Mouse (Mus musculus) heart, embryonic 11.5 days (tissue): ENCODE data around the gene Gm10570. TPM values are rescaled to one million over a fixed set of nuclear protein-coding genes. Genes with fewer than 3 reads are reported as not detected.

Experiments
- polyA plus RNA-seq: library from polyadenylated mRNA; unstranded; fragments of >200 nt; fragmentation: Nextera tagmentation; extraction: Ambion mirVana; gene quantifications from 2 replicates; pipeline ENCODE4 v1.2.1, GENCODE M21; 2014

Gene Gm10570
- polyA plus RNA-seq, 1 experiment from 2014 or later = not detected

Other genes with a start within 250 kb of the Gm10570 start
- 58.0 and 65.2 TPM in 2 replicates for gene Pef1, start 206.1 kb downstream of the Gm10570 start, polyA plus RNA-seq
- gene Hcrtr1, start 169.3 kb downstream of the Gm10570 start, polyA plus RNA-seq = 0.07 and 0.20 TPM in 2 replicates
- 31.0 and 33.9 TPM in 2 replicates for gene Tinagl1, start 133.6 kb downstream of the Gm10570 start, polyA plus RNA-seq
- gene Gm853, start 86.3 kb downstream of the Gm10570 start, polyA plus RNA-seq = not detected in 2 replicates
- gene Serinc2, start 29.5 kb downstream of the Gm10570 start, polyA plus RNA-seq = 10.8 and 11.6 TPM in 2 replicates
- gene Fabp3, start 79 bp downstream of the Gm10570 start, polyA plus RNA-seq = 514 and 562 TPM in 2 replicates
- 50.9 and 56.5 TPM in 2 replicates for gene Zcchc17, start 51.3 kb upstream of the Gm10570 start, polyA plus RNA-seq
- 87.0 and 94.0 TPM in 2 replicates for gene Snrnp40, start 51.5 kb upstream of the Gm10570 start, polyA plus RNA-seq